Mouse (Mus musculus): ENCODE results near the gene Gm42878.
A peak's percentile ranks its signal among the peaks of the same experiment; 100 is the strongest.

The Gm42878 gene

DNA sequence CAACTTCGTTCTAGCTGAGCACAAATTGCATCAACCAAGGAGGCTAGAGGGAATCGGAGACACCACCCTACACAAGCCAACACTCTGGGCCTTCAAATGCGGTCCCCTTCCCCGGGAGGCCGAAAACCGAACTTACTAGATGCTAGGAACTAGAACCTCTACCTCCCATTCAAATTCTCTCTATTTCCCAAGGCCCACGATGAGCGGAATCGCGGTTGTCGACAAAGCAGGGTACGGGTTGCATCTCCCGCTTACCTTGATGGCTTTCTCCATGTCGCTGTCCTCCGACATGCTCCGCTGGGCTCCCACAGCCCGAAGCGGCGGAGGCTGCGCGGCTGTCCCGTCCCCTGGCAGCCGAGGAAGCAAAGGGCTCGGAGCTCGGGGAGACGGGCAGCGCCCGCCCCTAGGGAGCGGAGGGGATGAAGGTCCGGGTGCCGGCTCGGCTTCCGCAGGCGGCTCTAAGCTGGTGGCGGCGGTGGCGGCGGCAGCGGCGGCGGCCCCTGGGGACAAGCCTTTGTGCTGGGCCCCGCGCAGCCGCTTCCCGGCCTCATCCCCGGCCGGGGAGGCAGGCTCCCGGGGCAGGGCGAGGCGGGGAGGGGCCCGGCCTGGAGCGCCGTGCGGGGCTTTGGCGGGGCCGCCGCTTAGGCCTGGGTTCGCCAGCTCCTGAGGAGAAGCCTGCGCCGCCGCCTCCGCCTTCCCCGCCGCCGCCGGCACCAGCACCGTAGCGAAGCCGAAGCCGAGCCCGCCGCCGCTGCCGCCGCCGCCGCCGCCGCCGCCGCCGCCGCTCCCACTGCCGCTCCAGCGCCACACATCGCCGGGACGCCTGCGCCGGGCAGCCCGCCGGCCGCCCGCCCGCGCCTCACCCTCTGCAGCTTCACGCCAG, at the start of gene Gm42878, which contains the start of gene Adam1a:
Gene Gm42878 (minus strand): TSS at position 573 of the 883 bp plus-strand sequence.
Gene Adam1a (minus strand): TSS at position 573 of the 883 bp plus-strand sequence.
- no peak for DNase-seq (ENCODE audit: low spot score)

DNA sequence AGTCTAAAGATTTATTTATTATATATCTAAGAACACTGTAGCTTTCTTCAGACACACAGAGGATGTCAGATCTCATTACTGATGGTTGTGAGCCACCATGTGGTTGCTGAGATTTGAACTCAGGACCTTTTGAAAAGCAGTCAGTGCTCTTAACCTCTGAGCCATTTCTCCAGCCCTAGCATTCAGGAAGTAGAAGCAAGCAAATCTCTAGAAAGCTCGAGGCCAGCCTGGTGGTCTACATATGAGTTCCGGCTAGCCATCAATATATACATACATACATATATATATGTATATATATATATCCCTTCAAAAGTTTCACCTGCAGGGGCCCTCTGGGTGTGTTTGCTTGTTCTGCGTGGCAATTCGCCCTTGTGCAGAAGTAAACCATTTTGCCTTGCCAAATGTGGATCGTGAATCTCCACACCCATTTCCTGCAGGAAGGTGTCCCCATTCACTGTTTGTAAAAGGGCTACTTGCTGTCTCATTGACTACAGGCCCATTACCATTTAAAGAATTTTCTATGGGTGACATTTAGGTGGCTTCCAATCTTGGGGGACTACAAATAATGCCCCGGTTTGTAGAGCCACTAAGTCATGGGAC, 49.5 kb upstream of the Gm42878 start:
- DNase-seq (ENCODE audit: low spot score), result no peak

DNA sequence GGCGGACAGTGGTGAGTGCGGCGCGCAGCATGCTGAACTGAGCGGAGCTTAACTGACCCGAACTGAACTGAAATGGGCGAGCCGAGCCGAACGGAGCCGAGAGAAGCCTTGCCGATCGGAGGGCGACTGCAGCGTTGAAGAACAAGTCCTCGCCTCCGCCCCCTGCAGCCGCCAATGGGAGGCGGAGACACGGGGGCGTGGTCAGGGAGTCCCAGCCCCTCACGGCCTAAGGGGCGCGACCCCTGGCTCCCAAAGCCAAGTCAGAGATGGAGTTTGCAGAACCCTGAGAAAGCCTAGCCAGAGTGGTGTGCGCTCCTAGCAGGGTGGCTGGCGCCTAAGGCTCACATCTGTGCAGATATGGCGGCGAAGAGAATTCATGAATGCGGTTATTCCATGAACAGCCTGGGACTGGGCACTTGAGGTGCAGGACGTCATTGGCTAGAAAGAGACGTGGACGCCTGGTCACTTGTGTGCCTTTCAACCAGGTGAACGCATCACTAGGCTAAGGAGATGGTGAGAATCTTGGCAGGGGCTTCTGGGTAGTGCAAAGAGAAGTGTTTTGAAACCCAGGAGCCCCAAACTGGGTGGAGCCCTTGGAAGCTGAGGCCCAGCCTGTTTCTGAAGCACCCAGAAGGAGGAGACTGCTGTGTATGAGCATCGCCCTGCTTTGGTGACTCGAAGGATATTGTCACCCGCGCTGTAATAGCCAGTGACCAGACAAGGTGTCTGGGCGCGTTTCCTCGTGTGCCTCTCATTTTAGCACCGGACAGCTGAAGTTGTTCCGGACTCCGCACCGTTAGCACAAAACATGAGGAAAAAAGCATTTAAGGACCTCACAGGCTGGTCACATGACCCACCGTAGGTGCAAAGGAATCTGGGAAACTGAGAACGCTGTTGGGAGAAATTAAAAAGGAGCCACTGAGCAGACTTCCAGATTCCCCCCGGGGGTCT, 48.4 kb upstream of the Gm42878 start, which contains the start of gene Aldh2:
Gene Aldh2 (minus strand): TSS at position 374 of the 951 bp plus-strand sequence.
- peak; percentile 68 for DNase-seq (ENCODE audit: low spot score)

DNA sequence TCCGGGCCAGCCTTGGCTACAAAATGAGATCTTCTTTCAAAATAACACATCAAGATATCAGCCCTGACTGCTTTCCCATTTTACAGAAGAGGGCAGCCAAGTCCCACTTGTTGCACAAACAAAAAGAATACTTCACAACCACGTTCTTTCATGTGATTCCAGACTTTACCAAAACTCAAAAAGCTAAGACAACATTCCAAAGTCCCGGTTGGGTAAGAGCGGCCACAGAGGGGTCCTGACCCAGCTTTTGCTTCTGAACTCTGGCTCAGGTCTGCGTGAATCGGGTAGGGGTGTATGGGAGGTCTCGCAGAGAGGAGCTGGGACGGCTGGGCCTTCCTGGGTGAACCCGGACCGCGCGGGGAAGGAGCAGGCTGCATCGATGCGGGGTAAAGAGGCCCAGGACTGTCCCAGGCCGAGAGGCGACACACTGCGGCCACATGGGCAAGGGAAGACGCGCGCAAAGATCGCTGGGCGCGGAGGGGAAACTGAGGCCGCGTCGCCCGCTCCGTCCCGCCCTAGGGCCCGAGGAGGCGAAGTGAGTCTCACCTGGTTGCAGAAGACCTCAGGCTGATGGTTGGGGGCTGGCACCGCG, 47.6 kb upstream of the Gm42878 start:
- DNase-seq (ENCODE audit: low spot score), result no peak

DNA sequence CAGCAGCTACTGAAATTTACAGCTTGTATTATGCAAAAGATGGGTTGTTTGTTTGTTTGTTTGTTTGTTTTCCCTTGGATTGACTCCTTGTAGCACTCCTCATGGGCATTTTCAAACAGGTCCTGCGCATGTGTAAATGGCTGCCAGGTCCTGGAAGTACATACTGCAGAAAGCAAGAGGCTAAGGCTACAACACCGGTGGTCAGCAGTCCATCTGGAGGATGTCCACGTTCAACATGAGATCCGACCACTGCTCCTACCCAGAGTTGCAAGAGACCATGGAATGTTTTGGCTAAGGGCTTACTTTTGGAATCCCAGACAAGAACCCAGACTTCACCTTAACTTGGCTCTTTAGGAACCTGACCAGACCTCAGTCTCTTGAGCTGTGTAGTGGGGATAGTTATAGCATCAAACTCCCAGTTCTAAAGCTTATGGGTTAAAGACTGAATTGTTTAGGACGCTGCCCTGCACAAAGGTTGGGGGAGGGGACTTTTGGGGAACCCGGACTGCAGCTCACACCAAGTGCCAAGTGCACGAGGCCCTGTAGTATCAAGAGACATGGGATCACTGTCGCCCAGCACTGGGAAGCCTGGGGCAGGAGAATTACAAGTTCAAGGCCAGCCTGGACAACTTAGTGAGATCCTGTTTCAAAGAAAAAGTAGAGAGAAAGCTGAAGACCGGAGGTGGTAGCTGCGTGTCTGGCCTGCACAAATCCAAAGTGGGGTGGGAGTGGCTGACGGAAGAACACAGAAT, 47.0 kb upstream of the Gm42878 start:
- DNase-seq (ENCODE audit: low spot score), result no peak

DNA sequence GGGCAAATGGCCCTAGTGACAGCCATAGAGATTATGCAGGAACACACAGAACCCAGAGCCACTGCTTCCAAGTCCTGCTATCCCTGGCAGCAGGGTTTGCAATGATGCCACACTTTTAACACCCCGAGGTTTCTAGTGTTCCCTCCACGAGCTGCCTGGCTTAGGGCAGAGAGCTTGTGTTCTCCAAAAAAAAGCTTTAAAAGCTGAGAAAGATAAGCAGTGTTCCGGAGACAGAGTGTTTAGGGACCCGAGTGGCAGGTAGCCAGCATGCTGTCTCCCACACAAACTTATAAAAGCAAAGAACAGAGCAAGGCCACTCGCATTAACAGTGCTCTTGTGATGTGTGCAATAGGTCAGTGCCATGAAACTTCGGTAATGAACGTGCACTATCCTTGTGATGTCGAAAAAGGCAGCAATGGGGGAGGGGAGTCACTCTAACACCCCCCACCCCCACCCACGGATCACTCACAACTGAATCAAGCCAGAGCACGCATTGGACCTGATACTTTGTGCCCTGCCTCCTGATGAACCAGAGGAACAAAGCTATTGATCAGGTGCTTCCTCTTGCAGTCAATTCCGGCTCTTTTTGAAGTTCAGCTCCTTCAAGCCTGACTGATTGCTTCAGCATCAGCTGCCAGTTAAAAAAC, 46.3 kb upstream of the Gm42878 start:
- DNase-seq (ENCODE audit: low spot score), result no peak

DNA sequence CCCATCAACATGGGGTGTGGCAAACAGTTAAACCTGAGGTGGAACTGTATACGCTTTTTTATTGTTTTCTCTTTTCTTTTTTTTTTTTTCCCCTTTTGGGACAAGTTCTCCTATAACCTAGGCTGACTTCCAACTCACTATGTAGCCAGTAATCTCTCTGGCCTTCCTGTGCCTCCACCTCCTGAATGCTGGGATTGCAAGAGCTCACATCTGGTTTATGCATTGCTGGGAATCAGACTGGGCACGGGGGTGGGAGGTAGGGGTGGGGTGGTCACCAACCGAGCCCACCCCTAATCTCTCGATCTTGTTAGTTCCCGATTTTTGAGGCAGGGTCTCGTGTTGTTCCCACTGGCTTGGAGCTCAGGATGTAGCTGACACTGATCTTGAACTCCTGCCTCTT, 44.6 kb upstream of the Gm42878 start:
- DNase-seq (ENCODE audit: low spot score), result no peak

DNA sequence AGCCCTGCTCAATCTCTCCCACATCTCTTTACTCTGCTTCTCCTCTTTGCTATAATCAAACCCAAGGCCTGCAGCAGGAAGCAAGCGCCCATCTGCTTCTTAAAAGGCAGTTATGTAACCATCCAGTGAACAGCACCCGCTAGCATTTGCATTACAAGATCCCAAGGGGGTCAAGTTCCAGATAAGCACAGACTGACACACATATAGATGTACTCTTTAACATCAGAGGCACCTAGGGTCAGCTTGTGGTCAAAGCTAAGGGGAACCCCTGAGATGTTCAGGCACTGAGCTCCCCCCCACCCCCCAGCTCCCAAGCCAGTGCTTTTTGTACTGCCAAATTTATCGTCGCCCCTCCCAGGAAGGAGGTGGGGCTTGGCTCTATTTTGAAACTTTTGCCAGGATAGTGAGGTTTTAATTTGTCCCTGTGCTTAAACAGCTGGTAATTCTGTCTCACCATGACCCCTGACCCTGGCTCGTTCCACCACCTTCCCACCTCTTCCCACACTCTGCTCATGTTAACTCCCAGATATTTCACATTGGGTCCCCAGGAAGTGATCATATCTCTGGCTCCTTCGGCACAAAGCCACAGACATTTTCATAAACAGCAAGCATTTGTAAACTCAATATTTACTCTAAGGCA, 41.2 kb upstream of the Gm42878 start:
- DNase-seq (ENCODE audit: low spot score), result peak; percentile 22

DNA sequence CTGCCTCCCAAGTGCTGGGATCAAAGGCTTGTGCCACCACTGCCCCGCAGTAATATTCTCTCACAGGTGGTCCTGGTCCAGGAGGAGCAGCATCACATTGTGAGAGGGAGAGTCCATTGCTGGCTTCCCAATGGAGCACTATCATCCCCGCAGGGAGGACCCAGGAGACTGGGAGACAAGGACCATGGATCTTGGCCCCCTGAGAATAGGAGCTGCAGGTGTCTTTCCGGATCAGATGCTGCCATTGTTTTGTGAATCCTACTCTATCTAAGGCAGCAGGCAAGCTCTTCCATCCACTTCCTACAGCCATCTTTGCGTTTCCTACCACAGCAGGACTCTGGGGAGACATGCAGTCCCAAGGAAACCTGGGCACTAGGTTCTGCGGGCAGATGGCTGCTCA, 40.4 kb upstream of the Gm42878 start:
- no peak for DNase-seq (ENCODE audit: low spot score)

DNA sequence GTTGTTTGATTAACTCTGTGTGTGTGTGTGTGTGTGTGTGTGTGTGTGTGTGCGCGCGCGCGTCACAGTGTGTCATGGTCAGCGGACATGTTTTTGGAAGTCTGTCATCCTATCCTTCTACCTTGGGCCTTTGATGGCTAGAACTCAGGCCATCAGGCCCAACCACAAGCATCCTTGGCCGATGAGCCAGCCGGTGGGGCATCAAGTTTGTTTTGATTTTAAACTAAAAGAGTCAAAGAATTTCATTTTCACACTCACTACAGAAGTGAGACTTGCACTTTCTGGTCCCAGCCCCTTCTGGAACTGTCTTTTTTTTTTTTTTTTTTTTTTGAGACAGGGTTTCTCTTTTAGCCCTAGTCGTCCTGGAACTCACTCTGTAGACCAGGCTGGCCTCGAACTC, 39.7 kb upstream of the Gm42878 start:
- DNase-seq (ENCODE audit: low spot score), result no peak

DNA sequence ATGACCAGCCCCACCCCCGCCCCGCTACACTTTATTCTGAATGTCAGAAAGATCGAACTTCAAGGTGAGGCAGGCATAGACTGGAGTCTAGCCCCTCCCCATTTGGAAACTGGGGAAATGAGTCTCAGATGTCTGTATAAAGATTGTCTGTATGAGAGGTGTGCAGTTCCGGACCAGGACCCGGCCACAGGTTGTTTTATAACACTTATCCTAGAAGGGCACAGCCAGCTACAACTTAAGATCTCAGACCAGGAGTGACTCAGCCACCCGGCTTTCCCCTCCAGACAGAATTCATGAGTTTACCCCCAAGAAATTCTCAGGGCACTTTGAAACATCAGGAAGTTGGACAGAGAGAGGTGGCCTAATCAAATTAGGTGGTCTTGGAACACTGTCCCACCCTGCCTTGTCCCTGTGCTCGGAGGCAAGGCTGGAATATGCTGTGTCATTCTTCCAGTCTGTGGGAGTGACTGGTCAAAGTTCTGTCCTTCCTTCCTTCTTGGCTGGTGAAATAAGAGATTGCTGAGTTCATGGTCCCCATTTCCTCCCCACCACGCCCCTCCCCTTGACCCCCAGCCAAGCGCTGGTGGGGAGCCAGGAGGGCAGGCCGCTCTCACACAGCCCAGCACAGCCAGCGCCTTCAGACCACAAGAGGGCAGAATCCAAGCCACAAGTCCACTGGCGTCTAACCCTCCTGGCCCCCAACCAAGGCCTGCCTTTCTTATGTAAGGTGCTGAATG, 38.7 kb upstream of the Gm42878 start:
- DNase-seq (ENCODE audit: low spot score), result peak; percentile 29

DNA sequence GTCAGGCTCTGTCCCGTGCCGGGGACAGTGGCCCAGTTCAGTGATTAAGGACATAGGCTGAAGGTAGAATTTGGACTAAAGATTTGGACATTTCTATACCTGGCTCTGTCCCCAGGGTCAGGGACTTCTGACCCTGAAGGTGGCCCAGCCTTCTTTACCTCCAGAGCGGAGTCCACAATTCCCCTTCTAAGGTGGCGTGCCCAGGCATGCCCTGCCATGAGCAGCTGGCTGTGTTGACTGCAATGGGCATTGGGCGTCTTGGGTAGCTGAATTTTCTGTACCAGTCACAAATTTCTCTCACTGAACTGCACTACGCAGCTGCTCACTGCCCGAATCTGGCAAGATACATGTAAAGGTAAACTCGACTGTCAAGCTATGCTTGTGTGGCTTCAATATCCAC, 36.7 kb upstream of the Gm42878 start:
- no peak for DNase-seq (ENCODE audit: low spot score)

DNA sequence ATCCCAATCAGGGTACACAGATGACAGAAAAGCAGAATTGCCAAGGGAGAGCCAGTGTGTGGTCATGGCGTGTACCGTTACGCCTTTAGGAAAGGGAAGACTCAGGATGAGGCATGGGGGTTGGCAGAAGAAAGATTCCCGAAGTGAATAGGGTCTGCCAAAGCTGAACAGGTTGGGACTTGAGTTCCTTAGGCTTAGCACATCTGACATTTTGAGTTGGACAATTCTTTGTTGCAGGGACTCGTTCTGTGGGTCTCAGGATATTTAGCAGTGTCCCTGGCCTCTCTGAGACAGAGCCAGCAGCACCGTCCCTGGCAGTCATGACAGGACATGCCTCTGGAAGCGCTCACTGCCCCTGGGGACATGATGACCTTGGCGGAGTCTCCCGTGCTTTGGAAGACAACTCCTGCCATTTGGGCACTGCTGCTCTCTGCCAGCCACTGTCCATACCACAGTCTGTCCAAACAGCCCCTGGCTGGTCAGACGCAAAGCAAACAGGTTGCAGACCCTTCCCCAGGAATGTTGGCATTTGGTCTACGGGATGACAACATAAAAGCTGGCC, 31.7 kb upstream of the Gm42878 start:
- no peak for DNase-seq (ENCODE audit: low spot score)

DNA sequence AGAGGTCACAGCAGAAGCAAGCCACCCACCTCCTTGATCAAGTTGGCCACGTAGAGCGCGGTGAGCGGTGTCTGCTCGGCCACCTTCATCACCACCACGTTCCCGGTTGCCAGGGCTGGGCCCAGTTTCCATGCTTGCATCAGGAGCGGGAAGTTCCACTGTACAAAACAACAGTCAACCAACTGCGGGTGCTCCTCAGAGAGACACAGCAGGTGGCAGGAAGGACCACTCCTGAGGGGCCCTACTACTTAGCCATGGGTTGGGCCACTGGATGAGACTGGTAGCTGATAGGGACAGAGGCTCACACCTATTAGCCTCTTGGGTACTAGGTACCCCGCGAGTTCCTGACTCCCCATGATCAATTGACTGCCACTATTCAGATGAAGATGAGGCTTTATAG, 30.6 kb upstream of the Gm42878 start:
- DNase-seq (ENCODE audit: low spot score), result no peak

DNA sequence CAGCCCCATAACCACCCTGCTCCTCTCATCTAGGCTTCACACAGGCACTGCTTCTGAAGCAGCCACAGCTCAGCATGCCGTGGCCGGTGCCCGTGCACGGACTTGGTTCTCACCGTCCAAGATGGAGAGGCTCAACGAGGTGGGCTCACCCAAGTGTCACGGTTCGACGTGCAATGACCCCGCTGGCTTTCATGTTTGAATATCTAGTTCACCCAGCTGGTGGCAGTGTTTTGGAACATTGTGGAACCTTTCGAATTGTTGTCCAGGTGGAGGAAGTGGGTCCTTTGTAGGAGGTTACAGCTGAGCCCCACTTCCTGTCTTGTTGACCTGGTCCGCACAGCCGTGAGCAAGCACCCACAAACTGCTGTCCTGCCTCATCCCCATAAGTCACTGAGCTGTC, 28.9 kb upstream of the Gm42878 start:
- DNase-seq (ENCODE audit: low spot score), result no peak

DNA sequence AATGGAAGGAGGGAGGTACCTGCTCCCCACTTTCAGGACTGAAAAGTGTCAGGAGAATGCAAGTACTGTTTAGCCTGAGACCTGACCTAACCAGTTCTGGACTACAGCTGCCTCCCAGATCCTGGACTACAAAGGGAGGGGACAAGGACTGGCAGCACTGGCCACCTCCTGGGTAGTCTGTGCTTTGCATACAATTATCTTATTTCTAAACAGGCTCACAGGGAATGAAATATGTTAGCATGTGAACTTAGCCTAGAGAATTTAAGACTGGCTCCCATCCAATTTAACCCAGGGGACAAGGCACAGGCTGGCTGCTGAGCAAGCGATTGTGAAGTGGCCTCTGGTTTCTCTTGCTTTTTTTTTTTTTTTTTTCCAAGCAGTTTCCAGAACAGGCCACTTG, 25.5 kb upstream of the Gm42878 start:
- no peak for DNase-seq (ENCODE audit: low spot score)

DNA sequence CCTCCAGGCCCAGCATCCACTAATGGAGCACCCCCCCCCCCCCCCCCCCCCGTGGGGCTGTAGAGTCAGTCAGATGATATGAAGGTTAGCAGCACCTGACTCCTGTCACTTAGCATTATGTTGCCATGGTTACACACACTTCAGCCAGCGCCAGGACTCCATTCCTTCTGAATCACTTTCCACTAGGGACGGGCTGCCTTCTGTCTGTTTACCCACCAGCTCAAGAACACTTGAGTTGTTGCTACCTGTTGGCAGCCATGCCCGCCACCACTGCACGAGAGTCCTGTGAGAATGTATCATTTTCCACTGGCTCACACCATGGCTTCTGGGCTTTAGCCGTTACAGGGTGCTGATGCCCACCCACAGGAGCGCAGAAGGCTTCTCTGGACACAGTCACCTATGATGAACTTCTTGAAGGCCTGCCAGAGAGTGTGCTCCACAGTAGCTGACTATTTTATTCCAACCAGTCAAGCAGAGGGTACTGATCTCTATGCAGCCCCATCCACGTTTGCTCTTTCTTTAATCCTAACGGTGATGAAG, 24.7 kb upstream of the Gm42878 start:
- DNase-seq (ENCODE audit: low spot score), result no peak

DNA sequence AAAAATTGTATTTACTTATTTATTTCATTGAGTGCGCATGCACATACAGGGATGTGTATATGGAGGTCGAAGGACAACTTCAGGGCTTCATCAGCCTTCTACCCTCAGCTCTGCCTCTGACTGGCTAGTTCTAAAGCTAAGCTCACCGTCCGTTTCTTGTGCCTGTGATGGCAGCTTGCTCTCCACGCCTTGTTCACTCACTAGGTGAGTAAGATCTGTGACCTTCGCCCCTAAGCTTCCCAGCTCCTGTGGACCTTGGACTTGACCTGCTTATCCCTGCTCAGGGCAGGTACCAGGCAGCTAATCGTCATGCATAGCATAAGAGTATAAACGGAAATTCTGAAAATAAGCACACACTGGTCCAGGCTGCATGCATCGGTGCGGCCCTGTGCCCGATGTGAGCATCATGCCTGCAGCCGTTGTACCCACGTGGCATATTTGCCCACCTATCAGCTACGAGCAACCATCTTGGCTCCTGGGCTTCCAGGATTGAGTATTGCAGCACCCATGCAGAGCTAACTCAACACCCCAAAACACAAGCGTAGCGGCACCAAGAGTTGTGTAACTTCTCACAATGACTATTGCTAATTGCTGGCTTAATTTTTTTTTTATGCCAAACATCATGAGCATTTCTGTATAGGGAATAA, 20.9 kb upstream of the Gm42878 start:
- DNase-seq (ENCODE audit: low spot score), result no peak

All from spleen, adult 12 weeks (tissue).